Mouse (Mus musculus): ENCODE data around the gene Adgrf4.
A peak's percentile ranks its signal among the peaks of the same experiment; 100 is the strongest.

Gene Adgrf4

GRCm38 (mm10) chr17:42692136-42692535, at the start of gene Adgrf4:
Gene Adgrf4, minus strand, starts transcription at chr17:42692284.
- DNase-seq (ENCODE audit: low spot score) = no peak

- DNase-seq (ENCODE audit: low spot score) = no peak
Observed at GRCm38 (mm10) chr17:42741801-42742217, 49.7 kb upstream of the Adgrf4 start, which contains the start of gene Adgrf2. Gene Adgrf2, minus strand, starts transcription at chr17:42742179.

- no peak for DNase-seq (ENCODE audit: low spot score)
Observed at GRCm38 (mm10) chr17:42738794-42739193, 46.7 kb upstream of the Adgrf4 start.

- DNase-seq (ENCODE audit: low spot score) = no peak
Observed at GRCm38 (mm10) chr17:42717161-42717560, 25.1 kb upstream of the Adgrf4 start.

- no peak for DNase-seq (ENCODE audit: low spot score)
Observed at GRCm38 (mm10) chr17:42714991-42715390, 22.9 kb upstream of the Adgrf4 start.

- DNase-seq (ENCODE audit: low spot score) = no peak
Observed at GRCm38 (mm10) chr17:42710717-42711116, 18.6 kb upstream of the Adgrf4 start.

GRCm38 (mm10) chr17:42705611-42706010, 13.5 kb upstream of the Adgrf4 start:
- DNase-seq (ENCODE audit: low spot score) = no peak

GRCm38 (mm10) chr17:42702198-42702597, 10.1 kb upstream of the Adgrf4 start:
- DNase-seq (ENCODE audit: low spot score) = no peak

- DNase-seq (ENCODE audit: low spot score) = no peak
Observed at GRCm38 (mm10) chr17:42694730-42695129, 2.6 kb upstream of the Adgrf4 start.

GRCm38 (mm10) chr17:42690531-42690930, 1.6 kb downstream of the Adgrf4 start:
- DNase-seq (ENCODE audit: low spot score) = no peak

GRCm38 (mm10) chr17:42658634-42659422, 33.3 kb downstream of the Adgrf4 start:
- peak; percentile 4 for DNase-seq (ENCODE audit: low spot score)

- DNase-seq (ENCODE audit: low spot score) = no peak
Observed at GRCm38 (mm10) chr17:42643416-42643815, 48.7 kb downstream of the Adgrf4 start.

GRCm38 (mm10) chr17:42630206-42630605, 61.9 kb downstream of the Adgrf4 start:
- no peak for DNase-seq (ENCODE audit: low spot score)

- DNase-seq (ENCODE audit: low spot score) = no peak
Observed at GRCm38 (mm10) chr17:42613043-42613737, 78.9 kb downstream of the Adgrf4 start.

- no peak for DNase-seq (ENCODE audit: low spot score)
Observed at GRCm38 (mm10) chr17:42611295-42611694, 80.8 kb downstream of the Adgrf4 start, which contains the start of gene Opn5. Gene Opn5, minus strand, starts transcription at chr17:42611395.

- no peak for DNase-seq (ENCODE audit: low spot score)
Observed at GRCm38 (mm10) chr17:42608270-42608669, 83.8 kb downstream of the Adgrf4 start.

All from ovary, postnatal 10 days (tissue).